In the genomic region with DNA sequence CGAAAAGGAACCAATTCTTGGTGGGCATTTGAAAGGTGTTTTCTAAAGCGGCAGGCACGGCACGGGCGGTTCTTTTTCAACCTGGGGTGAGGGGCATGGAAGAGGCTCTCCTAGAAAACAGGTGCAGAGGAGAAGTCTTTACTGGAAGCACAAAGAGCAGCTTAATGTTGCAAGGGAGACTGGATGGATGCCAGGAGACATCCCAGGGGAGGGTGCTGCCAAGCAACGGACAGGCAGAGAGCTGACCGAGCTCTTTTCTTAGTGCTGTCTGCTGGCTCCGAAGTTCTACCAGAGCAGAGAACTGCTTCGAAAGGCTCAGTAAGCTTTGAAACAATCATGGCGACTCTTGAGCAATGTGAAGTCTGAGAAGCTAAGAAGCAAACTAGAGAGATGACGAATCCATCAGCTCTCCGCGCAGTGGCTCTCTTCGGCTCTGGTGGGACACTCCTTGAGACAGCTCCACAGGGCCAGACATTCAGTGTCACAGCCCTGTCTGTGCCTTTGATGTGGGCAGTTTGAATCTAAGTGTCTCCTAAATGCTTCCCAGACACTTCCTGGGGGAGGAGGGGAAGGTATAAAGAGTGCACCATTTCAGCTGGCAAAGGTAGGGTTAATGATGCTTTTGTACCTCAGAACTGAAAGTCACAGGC, we compare ENCODE assay signal across 9 mouse cellular contexts. TPM values are rescaled to one million over a fixed set of nuclear protein-coding genes. Genes with fewer than 3 reads are reported as not detected.
DNase-seq lines count a peak whose midpoint lies in the region; TF ChIP-seq lines count a peak whose summit lies in the region.
"Had no signal": no experiment of that assay in that cellular context is flagged by ENCODE, and none has a peak within 500 bp of the region (broad histone marks: within the 10 kb centered on the region; RNA-seq: fewer than 3 reads in every experiment).

No protein-coding gene starts in this region.

- peaks cover 27% of the 10 kb centered on the region for H3K4me1 ChIP-seq in bone marrow macrophage, adult 2 months (ENCODE audit: control insufficient read depth, insufficient read depth, low read length)

- TF ChIP-seq POLR2A in bone marrow macrophage, adult 2 months (IDR thresholded peaks at IDR 0.05; ENCODE audit: borderline replicate concordance, low read depth, low read length): no peak

- peak; percentile 48 to 57 for DNase-seq in layer of hippocampus, adult 2 months (ENCODE audit: low spot score in 2 of 2)
- DNase-seq in layer of hippocampus, postnatal 36 days: no peak
- DNase-seq in heart, adult 11 months: peak; percentile 98
- peak; percentile 89 for DNase-seq in kidney, adult 11 months
- DNase-seq in lung, postnatal 10 days: peak; percentile 85
- DNase-seq in right cerebral cortex, postnatal 25 days: peak; percentile 53
- DNase-seq in thymus, postnatal 25 days: no peak

- no peak for TF ChIP-seq CTCF in layer of hippocampus, adult 2 months (conservative IDR thresholded peaks at IDR 0.05)
- TF ChIP-seq CTCF in bone marrow macrophage, adult 2 months (IDR thresholded peaks at IDR 0.05; ENCODE audit: low read depth, low read length): no peak

- peak overlapping the region; percentile 83 for H3K27ac ChIP-seq in layer of hippocampus, adult 2 months
- H3K27ac ChIP-seq in bone marrow macrophage, adult 2 months (ENCODE audit: insufficient read depth, low read depth, low read length): peak overlapping the region; percentile 75

- peak overlapping the region; percentile 28 for H3K4me3 ChIP-seq in layer of hippocampus, adult 2 months
- no peak overlapping the region; the same call in 1 of the 2 replicates for H3K4me3 ChIP-seq in bone marrow macrophage, adult 2 months (ENCODE audit: insufficient read depth, low read length)

RNA-seq across cellular contexts. Expression of a gene that starts 24.4 kb away (rescaled TPM):
- 100 to 1,000 TPM; 768 to 781 TPM for total RNA-seq in layer of hippocampus, adult 2 months (2021)
- 100 to 1,000 TPM; 868 to 949 TPM for total RNA-seq in layer of hippocampus, postnatal 36 days (2021)
- polyA plus RNA-seq in bone marrow macrophage, adult 2 months (2012; ENCODE audit: insufficient read depth, insufficient read length, missing spikeins): 36.4 and 43.3 TPM in 2 replicates

RNA-seq across cellular contexts. Expression of a gene that starts 24.5 kb away (rescaled TPM):
- not detected for total RNA-seq in layer of hippocampus, adult 2 months (2021)
- total RNA-seq in layer of hippocampus, postnatal 36 days (2021): not detected
- not detected in 2 replicates for polyA plus RNA-seq in bone marrow macrophage, adult 2 months (2012; ENCODE audit: insufficient read depth, insufficient read length, missing spikeins)
- total RNA-seq: layer of hippocampus, adult 18-20 months had no signal

RNA-seq across cellular contexts. Expression of a gene that starts 43.5 kb away (rescaled TPM):
- 100 to 1,000 TPM; 466 to 491 TPM for total RNA-seq in layer of hippocampus, adult 2 months (2021)
- 100 to 1,000 TPM; 469 to 520 TPM for total RNA-seq in layer of hippocampus, postnatal 36 days (2021)
- polyA plus RNA-seq in bone marrow macrophage, adult 2 months (2012; ENCODE audit: insufficient read depth, insufficient read length, missing spikeins): 872 and 1,013 TPM in 2 replicates

RNA-seq across cellular contexts. Expression of a gene that starts 51.8 kb away (rescaled TPM):
- 10 to 100 TPM; 49.6 to 51.1 TPM for total RNA-seq in layer of hippocampus, adult 2 months (2021)
- 10 to 100 TPM; 56.8 to 66.3 TPM for total RNA-seq in layer of hippocampus, postnatal 36 days (2021)
- 134 and 173 TPM in 2 replicates for polyA plus RNA-seq in bone marrow macrophage, adult 2 months (2012; ENCODE audit: insufficient read depth, insufficient read length, missing spikeins)

RNA-seq across cellular contexts. Expression of a gene that starts 59.9 kb away (rescaled TPM):
- total RNA-seq in layer of hippocampus, adult 2 months (2021): 10 to 100 TPM; 17.0 to 20.6 TPM
- 10 to 100 TPM; 16.4 to 22.6 TPM for total RNA-seq in layer of hippocampus, postnatal 36 days (2021)
- polyA plus RNA-seq in bone marrow macrophage, adult 2 months (2012; ENCODE audit: insufficient read depth, insufficient read length, missing spikeins): 22.0 and 25.7 TPM in 2 replicates

Comparison
In these comparisons a context has a peak if more than half of its experiments do, and no peak if none do; other contexts are left out.
1. DNase-seq: peak in layer of hippocampus, adult 2 months (2 of 2), heart, adult 11 months (single experiment), kidney, adult 11 months (single experiment), lung, postnatal 10 days (single experiment) and right cerebral cortex, postnatal 25 days (single experiment); none in layer of hippocampus, postnatal 36 days (0 of 2) and thymus, postnatal 25 days (single experiment).